Mouse (Mus musculus): ENCODE data around the gene Rsph1. TPM values are rescaled to one million over a fixed set of nuclear protein-coding genes. Genes with fewer than 3 reads are reported as not detected.

The Rsph1 gene
- polyA plus RNA-seq, 1 experiment from 2014 or later = 8.6 TPM

- Histone ChIP-seq H3K27me3 (ENCODE audit: control insufficient read depth, insufficient read depth, low read depth, low read length) (no peaks in the 10 kb centered on the region), H3K9ac (ENCODE audit: low read depth, low read length) (no peak overlapping the region), H3K4me1 (ENCODE audit: control insufficient read depth, insufficient read depth, low read length) (no peaks in the 10 kb centered on the region), H3K4me2 (ENCODE audit: low read length) (no peak overlapping the region), H3K4me3 (ENCODE audit: low read depth, low read length) (no peak overlapping the region), H3K27ac (ENCODE audit: low read length) (no peak overlapping the region), H3K36me3 (ENCODE audit: control insufficient read depth, insufficient read depth, low read length) (no peaks in the 10 kb centered on the region), H3K9me3 (replicated peaks; ENCODE audit: control insufficient read depth, low read length, poor library complexity, severe bottlenecking) (no peaks in the 10 kb centered on the region)
- ATAC-seq = no peak
- 89% methylated on average over 9 of the region's 9 CpGs for WGBS
These were observed 18.8 kb downstream of the Rsph1 start for GRCm38 (mm10) chr17:31258310-31258865.

GRCm38 (mm10) chr17:31257898-31258297 is 19.3 kb downstream of the Rsph1 start:
- Histone ChIP-seq H3K4me1 (ENCODE audit: control insufficient read depth, insufficient read depth, low read length) (no peaks in the 10 kb centered on the region), H3K27ac (ENCODE audit: low read length) (no peak overlapping the region), H3K27me3 (ENCODE audit: control insufficient read depth, insufficient read depth, low read depth, low read length) (no peaks in the 10 kb centered on the region), H3K4me2 (ENCODE audit: low read length) (no peak overlapping the region), H3K9me3 (replicated peaks; ENCODE audit: control insufficient read depth, low read length, poor library complexity, severe bottlenecking) (no peaks in the 10 kb centered on the region), H3K36me3 (ENCODE audit: control insufficient read depth, insufficient read depth, low read length) (no peaks in the 10 kb centered on the region), H3K4me3 (ENCODE audit: low read depth, low read length) (no peak overlapping the region), H3K9ac (ENCODE audit: low read depth, low read length) (no peak overlapping the region)
- 96% methylated on average over 12 of the region's 12 CpGs for WGBS
- no peak for ATAC-seq

- Histone ChIP-seq H3K9me3 (replicated peaks; ENCODE audit: control insufficient read depth, low read length, poor library complexity, severe bottlenecking) (no peaks in the 10 kb centered on the region), H3K9ac (ENCODE audit: low read depth, low read length) (no peak overlapping the region), H3K4me2 (ENCODE audit: low read length) (no peak overlapping the region), H3K4me3 (ENCODE audit: low read depth, low read length) (no peak overlapping the region), H3K4me1 (ENCODE audit: control insufficient read depth, insufficient read depth, low read length) (no peaks in the 10 kb centered on the region), H3K36me3 (ENCODE audit: control insufficient read depth, insufficient read depth, low read length) (no peaks in the 10 kb centered on the region), H3K27ac (ENCODE audit: low read length) (no peak overlapping the region), H3K27me3 (ENCODE audit: control insufficient read depth, insufficient read depth, low read depth, low read length) (no peaks in the 10 kb centered on the region)
- no peak for ATAC-seq
- 100% methylated on average over 1 of the region's 1 CpGs for WGBS
These were observed 20.0 kb downstream of the Rsph1 start for GRCm38 (mm10) chr17:31257149-31257548.

GRCm38 (mm10) chr17:31254463-31254931 is 22.7 kb downstream of the Rsph1 start:
- peak overlapping the region; percentile 17; the same call in 1 of the 2 replicates for H3K4me2 ChIP-seq (ENCODE audit: low read length)
- WGBS = 7% methylated on average over 9 of the region's 9 CpGs

GRCm38 (mm10) chr17:31253951-31254350 is 23.2 kb downstream of the Rsph1 start:
- no peak overlapping the region for H3K9ac ChIP-seq (ENCODE audit: low read depth, low read length)
- no peak for ATAC-seq
- no peak overlapping the region for H3K4me3 ChIP-seq (ENCODE audit: low read depth, low read length)
- H3K4me2 ChIP-seq (ENCODE audit: low read length) = no peak overlapping the region
- WGBS = 54% methylated on average over 5 of the region's 5 CpGs
- no peaks in the 10 kb centered on the region for H3K4me1 ChIP-seq (ENCODE audit: control insufficient read depth, insufficient read depth, low read length)
- H3K27ac ChIP-seq (ENCODE audit: low read length) = no peak overlapping the region
- no peaks in the 10 kb centered on the region for H3K9me3 ChIP-seq (replicated peaks; ENCODE audit: control insufficient read depth, low read length, poor library complexity, severe bottlenecking)
- H3K36me3 ChIP-seq (ENCODE audit: control insufficient read depth, insufficient read depth, low read length) = no peaks in the 10 kb centered on the region
- H3K27me3 ChIP-seq (ENCODE audit: control insufficient read depth, insufficient read depth, low read depth, low read length) = no peaks in the 10 kb centered on the region

More at GRCm38 (mm10) chr17:31254463-31254931, 22.7 kb downstream of the Rsph1 start:
- Histone ChIP-seq H3K27me3 (ENCODE audit: control insufficient read depth, insufficient read depth, low read depth, low read length) (no peaks in the 10 kb centered on the region), H3K9me3 (replicated peaks; ENCODE audit: control insufficient read depth, low read length, poor library complexity, severe bottlenecking) (no peaks in the 10 kb centered on the region), H3K27ac (ENCODE audit: low read length) (no peak overlapping the region), H3K4me1 (ENCODE audit: control insufficient read depth, insufficient read depth, low read length) (no peaks in the 10 kb centered on the region), H3K36me3 (ENCODE audit: control insufficient read depth, insufficient read depth, low read length) (no peaks in the 10 kb centered on the region), H3K9ac (ENCODE audit: low read depth, low read length) (no peak overlapping the region), H3K4me3 (ENCODE audit: low read depth, low read length) (no peak overlapping the region)
- peak; percentile 70; the same call in 1 of the 2 replicates for ATAC-seq

- Histone ChIP-seq H3K27me3 (ENCODE audit: control insufficient read depth, insufficient read depth, low read depth, low read length) (no peaks in the 10 kb centered on the region), H3K4me1 (ENCODE audit: control insufficient read depth, insufficient read depth, low read length) (no peaks in the 10 kb centered on the region), H3K9ac (ENCODE audit: low read depth, low read length) (no peak overlapping the region), H3K4me3 (ENCODE audit: low read depth, low read length) (no peak overlapping the region), H3K27ac (ENCODE audit: low read length) (no peak overlapping the region), H3K4me2 (ENCODE audit: low read length) (no peak overlapping the region), H3K9me3 (replicated peaks; ENCODE audit: control insufficient read depth, low read length, poor library complexity, severe bottlenecking) (no peaks in the 10 kb centered on the region), H3K36me3 (ENCODE audit: control insufficient read depth, insufficient read depth, low read length) (no peaks in the 10 kb centered on the region)
- no peak for ATAC-seq
- 48% methylated on average over 5 of the region's 5 CpGs for WGBS
These were observed 30.0 kb downstream of the Rsph1 start for GRCm38 (mm10) chr17:31247144-31247543.

- Histone ChIP-seq H3K27ac (ENCODE audit: low read length) (no peak overlapping the region), H3K27me3 (ENCODE audit: control insufficient read depth, insufficient read depth, low read depth, low read length) (no peaks in the 10 kb centered on the region), H3K4me3 (ENCODE audit: low read depth, low read length) (no peak overlapping the region), H3K36me3 (ENCODE audit: control insufficient read depth, insufficient read depth, low read length) (no peaks in the 10 kb centered on the region), H3K9me3 (replicated peaks; ENCODE audit: control insufficient read depth, low read length, poor library complexity, severe bottlenecking) (no peaks in the 10 kb centered on the region), H3K4me1 (ENCODE audit: control insufficient read depth, insufficient read depth, low read length) (no peaks in the 10 kb centered on the region), H3K4me2 (ENCODE audit: low read length) (no peak overlapping the region), H3K9ac (ENCODE audit: low read depth, low read length) (no peak overlapping the region)
- ATAC-seq = no peak
- WGBS = 80% methylated on average over 5 of the region's 5 CpGs
These were observed 31.9 kb downstream of the Rsph1 start for GRCm38 (mm10) chr17:31245321-31245720.

- Histone ChIP-seq H3K27me3 (ENCODE audit: control insufficient read depth, insufficient read depth, low read depth, low read length) (no peaks in the 10 kb centered on the region), H3K36me3 (ENCODE audit: control insufficient read depth, insufficient read depth, low read length) (no peaks in the 10 kb centered on the region), H3K4me3 (ENCODE audit: low read depth, low read length) (no peak overlapping the region), H3K4me1 (ENCODE audit: control insufficient read depth, insufficient read depth, low read length) (no peaks in the 10 kb centered on the region), H3K9ac (ENCODE audit: low read depth, low read length) (no peak overlapping the region), H3K9me3 (replicated peaks; ENCODE audit: control insufficient read depth, low read length, poor library complexity, severe bottlenecking) (no peaks in the 10 kb centered on the region), H3K4me2 (ENCODE audit: low read length) (no peak overlapping the region), H3K27ac (ENCODE audit: low read length) (no peak overlapping the region)
- ATAC-seq = no peak
- WGBS = 0% methylated on average over 1 of the region's 1 CpGs
These were observed 34.4 kb downstream of the Rsph1 start for GRCm38 (mm10) chr17:31242764-31243163.

GRCm38 (mm10) chr17:31241156-31241555 is 36.0 kb downstream of the Rsph1 start:
- no peaks in the 10 kb centered on the region for H3K9me3 ChIP-seq (replicated peaks; ENCODE audit: control insufficient read depth, low read length, poor library complexity, severe bottlenecking)
- ATAC-seq = no peak
- H3K4me3 ChIP-seq (ENCODE audit: low read depth, low read length) = no peak overlapping the region
- H3K27ac ChIP-seq (ENCODE audit: low read length) = no peak overlapping the region
- no peaks in the 10 kb centered on the region for H3K36me3 ChIP-seq (ENCODE audit: control insufficient read depth, insufficient read depth, low read length)
- H3K27me3 ChIP-seq (ENCODE audit: control insufficient read depth, insufficient read depth, low read depth, low read length) = no peaks in the 10 kb centered on the region
- no peak overlapping the region for H3K9ac ChIP-seq (ENCODE audit: low read depth, low read length)
- WGBS = 87% methylated on average over 8 of the region's 8 CpGs
- no peaks in the 10 kb centered on the region for H3K4me1 ChIP-seq (ENCODE audit: control insufficient read depth, insufficient read depth, low read length)
- H3K4me2 ChIP-seq (ENCODE audit: low read length) = no peak overlapping the region
